Mouse (Mus musculus) CH12.LX (cell line): ENCODE data around the gene Alpk1.

Experiments
- EP300 ChIP-seq: IDR thresholded peaks from 2 replicates; pipeline ENCODE4 v1.6.1; 2011; ENCODE audit warnings: low read length, improper control_type of control experiment
- MAX ChIP-seq: IDR thresholded peaks from 2 replicates; pipeline ENCODE4 v1.6.1; 2011; ENCODE audit warnings: low read length, improper control_type of control experiment
- ZC3H11A ChIP-seq: IDR thresholded peaks from 2 replicates; pipeline ENCODE4 v1.6.1; 2012; ENCODE audit warnings: low read depth, mild to moderate bottlenecking, inconsistent platforms, low read length, improper control_type of control experiment

GRCm38 (mm10) chr3:127705139-127705514 lies 75.2 kb downstream of the Alpk1 start:
- TF ChIP-seq EP300 (no peak), MAX (no peak), ZC3H11A (no peak)
